Mouse (Mus musculus): ENCODE results near the gene Slc6a16.

DNA sequence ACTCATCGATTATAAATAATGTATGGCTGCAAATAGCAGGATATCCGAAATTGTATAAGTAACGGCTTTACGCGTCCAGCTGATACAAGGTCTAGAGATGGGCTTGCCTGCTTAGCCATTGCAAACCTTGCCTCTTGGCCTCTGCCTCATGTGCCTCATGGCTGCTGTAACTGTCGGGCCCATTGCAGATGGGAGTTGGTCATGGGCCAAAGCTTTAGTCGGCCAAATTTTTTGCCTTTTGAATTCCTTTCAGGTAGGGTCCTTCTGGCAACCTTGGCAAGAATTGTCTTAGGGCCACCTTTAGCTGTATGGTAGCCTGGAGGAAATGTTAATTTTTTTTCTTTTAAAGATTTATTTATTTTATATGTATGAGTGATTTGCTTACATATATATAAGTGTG, 16.1 kb upstream of the Slc6a16 start:
- TF ChIP-seq CTCF (IDR thresholded peaks at IDR 0.05; ENCODE audit: low read depth) (no peak), EP300 (IDR thresholded peaks at IDR 0.05; ENCODE audit: low read depth) (no peak)
